Mouse (Mus musculus): ENCODE results near the gene Nadsyn1.

The Nadsyn1 gene

GRCm38 (mm10) chr7:143753990-143754715 lies 68.5 kb downstream of the Nadsyn1 start:
- DNase-seq (ENCODE audit: low read depth) = peak; percentile 79

- DNase-seq (ENCODE audit: low read depth) = no peak
Measured at GRCm38 (mm10) chr7:143752606-143753005, 70.0 kb downstream of the Nadsyn1 start.

GRCm38 (mm10) chr7:143752056-143752455 lies 70.6 kb downstream of the Nadsyn1 start:
- DNase-seq (ENCODE audit: low read depth) = no peak

- DNase-seq (ENCODE audit: low read depth) = no peak
Measured at GRCm38 (mm10) chr7:143751380-143751779, 71.3 kb downstream of the Nadsyn1 start.

GRCm38 (mm10) chr7:143749045-143749444 lies 73.6 kb downstream of the Nadsyn1 start:
- no peak for DNase-seq (ENCODE audit: low read depth)

DNA sequence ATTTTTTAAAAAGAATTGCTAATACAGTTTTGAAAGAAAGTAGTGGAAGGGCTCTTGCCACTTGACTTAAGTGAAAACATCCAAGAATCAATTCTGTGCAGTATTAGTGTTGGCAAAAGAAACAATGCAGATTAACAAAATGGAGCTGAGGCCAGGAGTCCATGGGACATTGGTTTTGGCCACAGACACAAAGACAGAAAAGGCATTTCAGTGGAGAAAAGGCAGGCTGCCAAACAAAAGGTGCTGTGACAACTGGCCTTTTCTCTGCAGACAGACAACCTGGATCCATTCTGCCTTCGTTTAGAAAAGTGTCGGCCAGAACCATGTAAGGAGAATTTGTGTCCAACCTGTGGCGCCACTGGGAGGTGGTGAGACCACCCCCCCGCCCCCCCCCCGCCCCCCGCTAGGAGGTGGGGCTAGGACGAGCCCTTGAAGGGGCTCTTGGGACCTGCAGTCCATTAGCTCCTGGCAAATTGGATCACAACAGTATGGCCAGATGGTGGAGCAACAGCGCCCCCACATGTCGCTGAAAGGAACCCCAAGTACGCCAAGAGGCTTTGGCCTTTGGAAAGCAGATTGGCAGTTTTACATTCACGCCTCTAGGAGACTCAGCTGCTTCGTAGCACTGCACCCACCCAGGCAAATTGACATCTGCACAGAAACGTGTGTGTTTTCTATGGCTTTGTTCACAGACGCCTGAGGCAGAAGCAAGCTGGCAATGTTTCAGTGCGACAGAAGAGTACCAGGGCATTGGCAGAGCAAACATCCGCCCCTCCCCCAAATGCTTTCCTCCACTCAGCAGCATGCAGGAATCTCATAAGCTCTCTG lies 74.4 kb downstream of the Nadsyn1 start:
- peak; percentile 92 for DNase-seq (ENCODE audit: low read depth)
